Mouse (Mus musculus): ENCODE data around the gene Slc17a1. TPM values are rescaled to one million over a fixed set of nuclear protein-coding genes. Genes with fewer than 3 reads are reported as not detected.

Gene Slc17a1
- total RNA-seq, 1 experiment: not detected

DNA sequence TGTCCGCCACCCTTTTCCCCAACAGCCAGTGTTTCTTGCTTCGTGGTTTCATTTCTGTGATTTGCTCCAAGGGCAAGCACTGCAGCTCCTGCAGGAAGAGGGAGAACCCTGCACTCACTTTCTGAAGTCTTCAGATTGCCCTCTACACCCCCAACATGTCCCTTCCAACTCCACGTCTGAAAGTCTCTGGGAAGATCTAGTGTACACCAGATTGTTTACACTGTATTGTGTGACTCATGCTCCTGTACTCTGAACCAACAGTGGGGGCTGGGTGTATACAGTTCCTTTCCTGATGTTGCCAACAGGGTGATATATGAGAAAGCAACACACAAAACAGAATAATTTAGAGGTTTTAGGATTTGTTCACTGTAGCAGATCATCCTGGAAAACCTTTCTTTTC is 61.1 kb downstream of the Slc17a1 start:
- H3K36me3 ChIP-seq (ENCODE audit: control insufficient read depth, insufficient read depth, low read length, poor library complexity, severe bottlenecking): no peaks in the 10 kb centered on the region
- DNase-seq (ENCODE audit: low read depth, low spot score): no peak
- no peaks in the 10 kb centered on the region for H3K4me1 ChIP-seq (ENCODE audit: control insufficient read depth in 2 of 2, insufficient read depth in 2 of 2, low read length in 2 of 2, poor library complexity in 1 of 2)
- no peak overlapping the region for H3K27ac ChIP-seq (ENCODE audit: insufficient read depth, low read depth, low read length, poor library complexity, severe bottlenecking)
- in situ Hi-C loops (cut with MboI; ENCODE audit: low sequenced_read_pairs in 2 of 2, unreplicated experiment in 2 of 2): no loop called here
- H3K4me3 ChIP-seq (ENCODE audit: insufficient read depth in 1 of 2, low read depth in 1 of 2, low read length in 2 of 2, poor library complexity in 1 of 2, severe bottlenecking in 1 of 2): no peak overlapping the region
- H3K9ac ChIP-seq (ENCODE audit: insufficient read depth, low read depth, low read length, poor library complexity, severe bottlenecking): no peak overlapping the region
- no peak for TF ChIP-seq ZC3H11A (IDR thresholded peaks at IDR 0.05; ENCODE audit: borderline replicate concordance, low read depth, low read length)
- no peak for TF ChIP-seq ZNF384 (IDR thresholded peaks at IDR 0.05; ENCODE audit: low read depth, low read length)
- TF ChIP-seq CHD2 (IDR thresholded peaks at IDR 0.05; ENCODE audit: low read depth, low read length): no peak
- TF ChIP-seq HCFC1 (IDR thresholded peaks at IDR 0.05; ENCODE audit: borderline replicate concordance, insufficient read depth, low read length): no peak
- no peak for TF ChIP-seq MAFK (IDR thresholded peaks at IDR 0.05; ENCODE audit: insufficient read depth, low read depth, low read length)
- H3K9me3 ChIP-seq (ENCODE audit: control insufficient read depth, insufficient read depth, low read depth, low read length): no peaks in the 10 kb centered on the region

DNA sequence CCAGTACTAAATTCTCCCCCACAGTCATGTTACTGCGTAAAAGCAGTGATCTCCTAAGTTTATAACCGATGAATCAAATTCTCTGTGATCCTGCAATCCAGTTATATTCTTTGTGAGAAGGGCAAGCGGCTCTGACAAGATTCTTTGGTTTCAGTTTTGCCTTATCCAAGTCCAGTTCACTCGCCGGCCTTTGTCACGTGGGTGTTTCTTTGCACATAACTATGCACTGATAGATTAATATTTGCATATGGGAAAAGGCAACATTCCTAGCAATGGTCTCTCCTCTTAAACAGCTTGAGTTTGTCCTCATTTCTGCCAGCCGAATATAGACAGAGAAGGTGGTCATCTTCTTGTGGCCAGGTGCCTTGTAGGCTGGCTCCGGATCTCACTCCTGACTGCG is 62.9 kb downstream of the Slc17a1 start:
- Histone ChIP-seq H3K4me3 (ENCODE audit: insufficient read depth in 1 of 2, low read depth in 1 of 2, low read length in 2 of 2, poor library complexity in 1 of 2, severe bottlenecking in 1 of 2) (no peak overlapping the region), H3K36me3 (ENCODE audit: control insufficient read depth, insufficient read depth, low read length, poor library complexity, severe bottlenecking) (no peaks in the 10 kb centered on the region), H3K9me3 (ENCODE audit: control insufficient read depth, insufficient read depth, low read depth, low read length) (no peaks in the 10 kb centered on the region), H3K4me1 (ENCODE audit: control insufficient read depth in 2 of 2, insufficient read depth in 2 of 2, low read length in 2 of 2, poor library complexity in 1 of 2) (peaks cover 0 to 6% of the 10 kb centered on the region in 2 experiments; a peak in 1 of 4 replicates), H3K9ac (ENCODE audit: insufficient read depth, low read depth, low read length, poor library complexity, severe bottlenecking) (no peak overlapping the region), H3K27ac (ENCODE audit: insufficient read depth, low read depth, low read length, poor library complexity, severe bottlenecking) (no peak overlapping the region)
- in situ Hi-C loops (cut with MboI; ENCODE audit: low sequenced_read_pairs in 2 of 2, unreplicated experiment in 2 of 2): no loop called here
- DNase-seq (ENCODE audit: low read depth, low spot score): no peak
- no peak for TF ChIP-seq ZC3H11A (IDR thresholded peaks at IDR 0.05; ENCODE audit: borderline replicate concordance, low read depth, low read length)
- TF ChIP-seq MAFK (IDR thresholded peaks at IDR 0.05; ENCODE audit: insufficient read depth, low read depth, low read length): no peak
- TF ChIP-seq ZNF384 (IDR thresholded peaks at IDR 0.05; ENCODE audit: low read depth, low read length): no peak
- TF ChIP-seq CHD2 (IDR thresholded peaks at IDR 0.05; ENCODE audit: low read depth, low read length): no peak
- TF ChIP-seq HCFC1 (IDR thresholded peaks at IDR 0.05; ENCODE audit: borderline replicate concordance, insufficient read depth, low read length): no peak

DNA sequence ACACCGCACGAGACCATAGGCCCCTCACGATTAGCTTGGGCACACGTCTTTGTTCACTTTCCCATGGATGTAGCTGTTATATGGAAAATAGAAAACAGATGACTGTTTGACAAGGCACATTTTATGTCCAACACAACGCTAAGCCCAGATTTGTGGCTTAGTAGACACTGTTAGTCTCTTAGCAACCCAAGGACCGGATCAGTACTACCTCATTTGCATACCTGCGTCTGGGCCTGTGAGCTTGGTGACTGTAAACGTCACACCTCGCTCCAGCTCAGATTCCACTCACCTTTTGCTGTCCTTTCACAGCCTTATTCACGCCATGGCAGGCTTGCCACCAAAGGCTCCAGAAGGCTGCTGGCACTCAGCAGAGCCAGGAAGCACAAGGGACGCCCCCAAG is 63.4 kb downstream of the Slc17a1 start:
- no peak overlapping the region for H3K9ac ChIP-seq (ENCODE audit: insufficient read depth, low read depth, low read length, poor library complexity, severe bottlenecking)
- no peak overlapping the region for H3K27ac ChIP-seq (ENCODE audit: insufficient read depth, low read depth, low read length, poor library complexity, severe bottlenecking)
- no peaks in the 10 kb centered on the region for H3K36me3 ChIP-seq (ENCODE audit: control insufficient read depth, insufficient read depth, low read length, poor library complexity, severe bottlenecking)
- no peak for DNase-seq (ENCODE audit: low read depth, low spot score)
- H3K9me3 ChIP-seq (ENCODE audit: control insufficient read depth, insufficient read depth, low read depth, low read length): no peaks in the 10 kb centered on the region
- H3K4me1 ChIP-seq (ENCODE audit: control insufficient read depth in 2 of 2, insufficient read depth in 2 of 2, low read length in 2 of 2, poor library complexity in 1 of 2): peaks cover 0 to 6% of the 10 kb centered on the region in 2 experiments; a peak in 1 of 4 replicates
- TF ChIP-seq CHD2 (IDR thresholded peaks at IDR 0.05; ENCODE audit: low read depth, low read length): no peak
- in situ Hi-C loops (cut with MboI; ENCODE audit: low sequenced_read_pairs in 2 of 2, unreplicated experiment in 2 of 2): no loop called here
- no peak overlapping the region for H3K4me3 ChIP-seq (ENCODE audit: insufficient read depth in 1 of 2, low read depth in 1 of 2, low read length in 2 of 2, poor library complexity in 1 of 2, severe bottlenecking in 1 of 2)

DNA sequence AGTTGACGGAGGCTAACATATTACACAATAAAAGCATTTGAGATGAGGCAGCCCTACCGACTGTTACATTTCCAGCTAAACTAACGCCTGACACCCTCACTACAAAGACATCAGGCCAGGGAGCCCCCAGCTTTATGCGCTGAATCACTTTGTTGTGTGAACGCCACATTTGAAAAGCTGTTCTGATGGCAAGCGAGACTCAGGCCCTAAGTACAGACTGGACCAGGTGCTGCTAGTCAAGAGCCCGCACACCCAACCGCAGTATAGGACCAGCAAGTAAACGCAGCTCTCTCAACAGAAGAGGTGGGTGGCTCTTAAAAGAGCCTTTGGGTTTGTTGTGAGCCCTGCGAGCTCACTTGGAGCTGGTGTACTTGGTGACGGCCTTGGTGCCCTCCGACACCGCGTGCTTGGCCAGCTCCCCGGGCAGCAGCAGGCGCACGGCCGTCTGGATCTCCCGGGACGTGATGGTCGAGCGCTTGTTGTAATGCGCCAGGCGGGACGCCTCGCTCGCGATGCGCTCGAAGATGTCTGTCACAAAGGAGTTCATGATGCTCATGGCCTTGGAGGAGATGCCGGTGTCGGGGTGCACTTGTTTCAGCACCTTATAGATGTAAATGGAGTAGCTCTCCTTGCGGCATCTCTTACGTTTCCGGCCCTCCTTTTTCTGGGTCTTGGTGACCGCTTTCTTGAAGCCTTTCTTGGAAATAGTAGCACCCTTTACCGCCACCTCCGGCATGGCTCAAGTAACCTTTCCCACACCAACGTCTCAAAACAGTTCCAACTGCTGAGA is 66.1 kb downstream of the Slc17a1 start, which contains the start of gene Hist1h2ba:
Hist1h2ba (minus strand) TSS at position 736 of the 790 bp plus-strand sequence.
- Histone ChIP-seq H3K9me3 (ENCODE audit: control insufficient read depth, insufficient read depth, low read depth, low read length) (no peaks in the 10 kb centered on the region), H3K36me3 (ENCODE audit: control insufficient read depth, insufficient read depth, low read length, poor library complexity, severe bottlenecking) (no peaks in the 10 kb centered on the region), H3K9ac (ENCODE audit: insufficient read depth, low read depth, low read length, poor library complexity, severe bottlenecking) (no peak within 1 kb of the TSS), H3K27ac (ENCODE audit: insufficient read depth, low read depth, low read length, poor library complexity, severe bottlenecking) (no peak within 1 kb of the TSS), H3K4me3 (ENCODE audit: insufficient read depth in 1 of 2, low read depth in 1 of 2, low read length in 2 of 2, poor library complexity in 1 of 2, severe bottlenecking in 1 of 2) (peak within 1 kb of the TSS; percentile 3 to 47; a peak in 2 of 4 replicates), H3K4me1 (ENCODE audit: control insufficient read depth in 2 of 2, insufficient read depth in 2 of 2, low read length in 2 of 2, poor library complexity in 1 of 2) (peaks cover 0 to 6% of the 10 kb centered on the region in 2 experiments; a peak in 1 of 4 replicates)
- in situ Hi-C loops (cut with MboI; ENCODE audit: low sequenced_read_pairs in 2 of 2, unreplicated experiment in 2 of 2): no loop called here
- DNase-seq (ENCODE audit: low read depth, low spot score): peak; percentile 8
- TF ChIP-seq HCFC1 (IDR thresholded peaks at IDR 0.05; ENCODE audit: borderline replicate concordance, insufficient read depth, low read length): no peak
- no peak for TF ChIP-seq MAFK (IDR thresholded peaks at IDR 0.05; ENCODE audit: insufficient read depth, low read depth, low read length)
- no peak for TF ChIP-seq CHD2 (IDR thresholded peaks at IDR 0.05; ENCODE audit: low read depth, low read length)
- no peak for TF ChIP-seq ZNF384 (IDR thresholded peaks at IDR 0.05; ENCODE audit: low read depth, low read length)
- TF ChIP-seq ZC3H11A (IDR thresholded peaks at IDR 0.05; ENCODE audit: borderline replicate concordance, low read depth, low read length): no peak

Measured in ES-E14 (cell line).